Mouse (Mus musculus): ENCODE results near the gene Pxdc1.
A peak's percentile ranks its signal among the peaks of the same experiment; 100 is the strongest.

The Pxdc1 gene

GRCm38 (mm10) chr13:34653391-34653790, at the start of gene Pxdc1:
Pxdc1 (minus strand) TSS chr13:34653486.
- peak in 1 of 2 experiments; percentile 22 for DNase-seq (ENCODE audit: low spot score in 2 of 2)

GRCm38 (mm10) chr13:34700630-34701029, 47.3 kb upstream of the Pxdc1 start:
- DNase-seq (ENCODE audit: low spot score in 2 of 2), result no peak

GRCm38 (mm10) chr13:34700091-34700490, 46.8 kb upstream of the Pxdc1 start:
- DNase-seq (ENCODE audit: low spot score in 2 of 2), result no peak

GRCm38 (mm10) chr13:34696734-34697332, 43.5 kb upstream of the Pxdc1 start:
- DNase-seq (ENCODE audit: low spot score in 2 of 2), result no peak

- DNase-seq (ENCODE audit: low spot score in 2 of 2), result no peak
Measured at GRCm38 (mm10) chr13:34693111-34693510, 39.8 kb upstream of the Pxdc1 start.

GRCm38 (mm10) chr13:34691049-34691448, 37.8 kb upstream of the Pxdc1 start:
- no peak for DNase-seq (ENCODE audit: low spot score in 2 of 2)

- DNase-seq (ENCODE audit: low spot score in 2 of 2), result no peak
Measured at GRCm38 (mm10) chr13:34685008-34685765, 31.9 kb upstream of the Pxdc1 start.

GRCm38 (mm10) chr13:34683762-34684488, 30.6 kb upstream of the Pxdc1 start:
- DNase-seq (ENCODE audit: low spot score in 2 of 2), result no peak

- no peak for DNase-seq (ENCODE audit: low spot score in 2 of 2)
Measured at GRCm38 (mm10) chr13:34683270-34683669, 30.0 kb upstream of the Pxdc1 start.

GRCm38 (mm10) chr13:34676507-34676906, 23.2 kb upstream of the Pxdc1 start:
- no peak for DNase-seq (ENCODE audit: low spot score in 2 of 2)

GRCm38 (mm10) chr13:34675847-34676383, 22.6 kb upstream of the Pxdc1 start:
- no peak for DNase-seq (ENCODE audit: low spot score in 2 of 2)

- DNase-seq (ENCODE audit: low spot score in 2 of 2), result no peak
Measured at GRCm38 (mm10) chr13:34673354-34673753, 20.1 kb upstream of the Pxdc1 start.

GRCm38 (mm10) chr13:34669919-34670865, 16.9 kb upstream of the Pxdc1 start:
- DNase-seq (ENCODE audit: low spot score in 2 of 2), result no peak

GRCm38 (mm10) chr13:34667197-34667596, 13.9 kb upstream of the Pxdc1 start:
- DNase-seq (ENCODE audit: low spot score in 2 of 2), result no peak

- no peak for DNase-seq (ENCODE audit: low spot score in 2 of 2)
Measured at GRCm38 (mm10) chr13:34665074-34665473, 11.8 kb upstream of the Pxdc1 start.

GRCm38 (mm10) chr13:34663762-34664161, 10.5 kb upstream of the Pxdc1 start:
- DNase-seq (ENCODE audit: low spot score in 2 of 2), result no peak

- no peak for DNase-seq (ENCODE audit: low spot score in 2 of 2)
Measured at GRCm38 (mm10) chr13:34659507-34659906, 6.2 kb upstream of the Pxdc1 start.

GRCm38 (mm10) chr13:34656351-34656750, 3.1 kb upstream of the Pxdc1 start:
- no peak for DNase-seq (ENCODE audit: low spot score in 2 of 2)

- peak in 1 of 2 experiments; percentile 31 for DNase-seq (ENCODE audit: low spot score in 2 of 2)
Measured at GRCm38 (mm10) chr13:34652353-34653241, 689 bp downstream of the Pxdc1 start.

GRCm38 (mm10) chr13:34652016-34652352, 1.3 kb downstream of the Pxdc1 start:
- no peak for DNase-seq (ENCODE audit: low spot score in 2 of 2)
